Mouse (Mus musculus) midbrain, postnatal 0 days (tissue): ENCODE measurements around the gene Gltp. TPM values are rescaled to one million over a fixed set of nuclear protein-coding genes. Genes with fewer than 3 reads are reported as not detected.
A peak's percentile ranks its signal among the peaks of the same experiment; 100 is the strongest.

Source experiments
- ATAC-seq: fragments of 200-750 bp; cut with Nextera tagmentation; 2 replicates; pipeline ENCODE4 v1.8.0; 2017; ENCODE audit warnings: moderate number of reproducible peaks, mild to moderate bottlenecking, moderate TSS enrichment, moderate library complexity; ENCODE audit not compliant: low FRiP score
- DNase-seq: peaks from one replicate; pipeline ENCODE4 v3.0.0-alpha.2; 2015; ENCODE audit warnings: low spot score
- H3K27ac ChIP-seq: fragments of 300-500 bp; sonication (generic); 2 replicates; pipeline ENCODE4 v1.5.1; 2014; ENCODE audit warnings: low read depth, mild to moderate bottlenecking, low read length, mixed read lengths
- H3K27me3 ChIP-seq: fragments of 300-500 bp; sonication (generic); 2 replicates; pipeline ENCODE4 v1.6.1; 2014; ENCODE audit warnings: low read length, control low read depth, mixed read lengths; ENCODE audit not compliant: insufficient read depth
- H3K36me3 ChIP-seq: fragments of 300-500 bp; sonication (generic); 2 replicates; pipeline ENCODE4 v1.6.1; 2014; ENCODE audit warnings: low read length, control low read depth, mixed read lengths; ENCODE audit not compliant: insufficient read depth
- H3K4me1 ChIP-seq: fragments of 300-500 bp; sonication (generic); 2 replicates; pipeline ENCODE4 v1.6.1; 2014; ENCODE audit warnings: mild to moderate bottlenecking, control low read depth, antibody characterized with exemption, low read length, mixed read lengths; ENCODE audit not compliant: insufficient read depth
- H3K4me2 ChIP-seq: fragments of 300-500 bp; sonication (generic); 2 replicates; pipeline ENCODE4 v1.6.1; 2014; ENCODE audit warnings: low read depth, mild to moderate bottlenecking, low read length, mixed read lengths; ENCODE audit not compliant: poor library complexity, severe bottlenecking
- H3K4me3 ChIP-seq: fragments of 300-500 bp; sonication (generic); 2 replicates; pipeline ENCODE4 v1.5.1; 2014; ENCODE audit warnings: low read depth, mild to moderate bottlenecking, low read length, moderate library complexity
- H3K9ac ChIP-seq: fragments of 300-500 bp; sonication (generic); replicated peaks from 2 replicates; pipeline ENCODE4 v1.6.1; 2014; ENCODE audit warnings: mild to moderate bottlenecking, low read length, moderate library complexity, mixed read lengths; ENCODE audit not compliant: poor library complexity, severe bottlenecking
- H3K9me3 ChIP-seq: fragments of 300-500 bp; sonication (generic); 2 replicates; pipeline ENCODE4 v1.6.1; 2016; ENCODE audit warnings: low read length, control low read depth
- CTCF ChIP-seq: IDR thresholded peaks from 2 replicates; pipeline ENCODE4 v1.5.1; 2016; ENCODE audit warnings: antibody characterized with exemption, mild to moderate bottlenecking
- WGBS: fragments of 180-500 bp; shearing (Covaris S2); extraction: QIAGEN DNeasy Blood & Tissue Kit; methylation state at CpG from one replicate; pipeline ENCODE4 v1.1.7; 2014; 5-methylcytosine and 5-hydroxymethylcytosine counted together
- polyA plus RNA-seq: library from polyadenylated mRNA; unstranded; fragments of >200 nt; fragmentation: Nextera tagmentation; extraction: Ambion mirVana; gene quantifications from 2 replicates; pipeline ENCODE4 v1.2.1, GENCODE M21; 2015
- total RNA-seq: library from RNA; depleted of rRNA; stranded (reverse); fragments of >200 nt; gene quantifications from 2 replicates; pipeline ENCODE4 v1.2.3, GENCODE M21; 2014

Gene Gltp
- total and polyA plus RNA-seq, 2 experiments from 2014 or later: 32.6 to 42.1 TPM

DNA sequence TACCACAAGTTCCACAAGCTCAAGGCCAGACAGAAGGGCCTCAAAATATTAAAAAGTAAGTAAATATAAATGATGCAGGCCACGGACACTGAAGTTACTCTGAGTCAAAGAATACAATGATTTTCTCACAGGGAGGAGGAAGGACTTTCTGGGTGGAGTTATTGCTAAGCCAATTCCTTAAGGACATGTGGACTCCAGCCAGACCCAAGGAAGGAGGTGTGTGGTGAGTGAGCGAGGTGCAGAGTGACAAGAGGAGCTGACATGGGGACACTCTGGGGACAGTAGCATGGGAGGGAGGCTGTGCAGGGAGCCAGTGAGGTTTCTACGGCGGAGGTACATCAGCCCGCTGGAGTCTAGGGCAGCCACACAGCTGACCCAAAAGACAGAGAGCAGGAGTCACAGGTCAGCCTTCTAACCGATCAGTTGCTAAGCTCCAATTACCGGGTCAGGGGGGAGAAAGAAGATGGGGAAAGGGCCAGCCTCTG lies 4.0 kb downstream of the Gltp start:
- ATAC-seq: no peak
- 78% methylated on average over 7 of the region's 7 CpGs for WGBS
- no peak for DNase-seq
- Histone ChIP-seq H3K9me3 (no peaks in the 10 kb centered on the region), H3K4me2 (no peak overlapping the region), H3K9ac (no peak overlapping the region), H3K4me3 (no peak overlapping the region), H3K36me3 (no peaks in the 10 kb centered on the region), H3K4me1 (peaks cover 11% of the 10 kb centered on the region; the same call in 1 of the 2 replicates), H3K27me3 (no peaks in the 10 kb centered on the region), H3K27ac (no peak overlapping the region)
- no peak for TF ChIP-seq CTCF

GRCm38 (mm10) chr5:114685986-114686385 lies 4.8 kb downstream of the Gltp start:
- no peak overlapping the region for H3K27ac ChIP-seq
- no peak overlapping the region for H3K9ac ChIP-seq
- no peak overlapping the region for H3K4me3 ChIP-seq
- H3K9me3 ChIP-seq: no peaks in the 10 kb centered on the region
- ATAC-seq: no peak
- H3K27me3 ChIP-seq: no peaks in the 10 kb centered on the region
- TF ChIP-seq CTCF: no peak
- H3K4me2 ChIP-seq: no peak overlapping the region
- 90% methylated on average over 5 of the region's 5 CpGs for WGBS
- DNase-seq: no peak
- H3K4me1 ChIP-seq: peaks cover 11% of the 10 kb centered on the region; the same call in 1 of the 2 replicates
- no peaks in the 10 kb centered on the region for H3K36me3 ChIP-seq

DNA sequence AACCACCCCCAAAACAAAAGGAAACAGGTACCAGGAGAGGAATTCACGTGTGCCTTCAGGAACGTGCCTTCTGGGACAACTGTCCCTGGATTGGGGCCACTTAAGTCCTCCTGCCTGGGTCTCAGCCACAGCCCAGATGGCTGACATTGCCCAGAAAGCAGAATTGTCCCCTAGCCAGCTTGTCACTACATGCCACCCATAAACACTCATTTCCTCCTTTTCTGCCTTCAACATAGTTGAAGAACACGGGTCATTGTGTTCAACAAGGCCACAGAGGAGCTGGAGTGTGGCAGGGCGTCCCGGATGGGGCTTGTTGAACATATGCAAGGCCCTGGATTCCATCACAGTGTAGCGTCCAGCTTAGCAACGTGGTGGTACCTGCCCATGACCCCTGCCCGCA lies 9.1 kb downstream of the Gltp start:
- Histone ChIP-seq H3K9ac (no peak overlapping the region), H3K27ac (no peak overlapping the region), H3K4me1 (no peaks in the 10 kb centered on the region), H3K4me3 (no peak overlapping the region), H3K9me3 (no peaks in the 10 kb centered on the region), H3K36me3 (peaks cover 5% of the 10 kb centered on the region), H3K27me3 (no peaks in the 10 kb centered on the region), H3K4me2 (no peak overlapping the region)
- WGBS: 79% methylated on average over 8 of the region's 8 CpGs
- ATAC-seq (no peak), DNase-seq (no peak)
- TF ChIP-seq CTCF: no peak

DNA sequence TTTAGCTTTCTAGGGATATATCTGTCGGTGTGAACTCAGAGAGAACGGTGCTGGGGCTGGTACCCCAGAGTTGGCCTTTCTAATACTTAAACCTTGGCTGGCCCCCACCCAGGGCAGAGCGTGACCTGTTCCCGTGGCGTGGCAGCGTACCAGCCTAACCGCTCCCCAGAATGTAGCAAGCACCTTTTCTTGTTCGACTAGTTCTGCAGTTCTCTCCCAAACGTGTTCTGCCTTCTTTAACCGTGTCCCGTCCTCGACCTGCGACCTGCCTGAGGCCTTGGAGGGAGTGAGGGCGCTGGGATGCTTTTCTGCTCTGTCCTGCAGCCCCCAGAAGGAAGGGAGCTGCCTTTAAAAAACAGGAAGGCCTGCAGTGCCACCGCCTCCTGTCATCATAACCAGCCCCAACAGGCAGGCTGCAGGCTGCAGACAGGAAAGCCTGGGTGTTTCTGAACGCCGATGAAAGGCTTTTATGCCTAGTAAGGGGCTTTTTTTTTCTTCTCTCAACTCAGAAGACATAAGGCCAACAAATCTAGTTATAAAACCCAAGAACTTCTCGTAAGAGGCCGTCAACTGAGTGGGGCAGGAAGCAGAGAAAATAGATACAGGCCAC lies 10.0 kb downstream of the Gltp start:
- no peak overlapping the region for H3K4me2 ChIP-seq
- H3K27me3 ChIP-seq: no peaks in the 10 kb centered on the region
- no peak overlapping the region for H3K4me3 ChIP-seq
- peaks cover 14% of the 10 kb centered on the region for H3K36me3 ChIP-seq
- no peaks in the 10 kb centered on the region for H3K9me3 ChIP-seq
- DNase-seq: no peak
- WGBS: 82% methylated on average over 19 of the region's 19 CpGs
- no peaks in the 10 kb centered on the region for H3K4me1 ChIP-seq
- TF ChIP-seq CTCF: no peak
- no peak for ATAC-seq
- no peak overlapping the region for H3K9ac ChIP-seq
- no peak overlapping the region for H3K27ac ChIP-seq

- WGBS: 61% methylated on average over 17 of the region's 17 CpGs
- DNase-seq: peak; percentile 60
- H3K4me3 ChIP-seq: no peak overlapping the region
- ATAC-seq: 0 out of 2 replicates have a peak, but pooled peaks have one; percentile 54
- no peak overlapping the region for H3K4me2 ChIP-seq
- H3K9ac ChIP-seq: no peak overlapping the region
- no peak overlapping the region for H3K27ac ChIP-seq
- H3K27me3 ChIP-seq: no peaks in the 10 kb centered on the region
- H3K9me3 ChIP-seq: no peaks in the 10 kb centered on the region
- no peaks in the 10 kb centered on the region for H3K4me1 ChIP-seq
- TF ChIP-seq CTCF: no peak
- H3K36me3 ChIP-seq: peaks cover 19% of the 10 kb centered on the region
These were observed 10.8 kb downstream of the Gltp start for GRCm38 (mm10) chr5:114679841-114680591.

DNA sequence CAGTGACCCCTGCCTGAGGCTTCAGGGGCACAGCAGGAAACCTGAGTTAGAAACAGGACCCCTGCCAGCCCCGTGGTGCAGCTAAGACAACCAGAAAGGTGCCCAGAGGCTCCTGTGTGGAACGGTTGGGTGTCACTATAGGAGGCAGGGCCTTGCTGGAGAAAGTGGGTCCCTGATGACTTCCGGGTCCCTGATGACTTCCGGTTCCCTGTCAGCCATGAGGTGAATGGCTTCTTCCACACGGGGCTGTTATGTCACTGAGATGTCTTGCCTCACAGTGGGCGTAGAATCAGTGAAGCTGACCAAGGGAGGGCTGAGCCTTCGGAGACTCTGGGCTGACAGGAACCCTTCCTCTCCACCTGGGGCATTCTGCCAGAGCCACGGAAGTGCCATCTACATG lies 16.2 kb downstream of the Gltp start:
- ATAC-seq: no peak
- Histone ChIP-seq H3K36me3 (peaks cover 27% of the 10 kb centered on the region), H3K4me3 (no peak overlapping the region), H3K4me2 (no peak overlapping the region), H3K9ac (no peak overlapping the region), H3K4me1 (no peaks in the 10 kb centered on the region), H3K27me3 (no peaks in the 10 kb centered on the region), H3K27ac (no peak overlapping the region), H3K9me3 (no peaks in the 10 kb centered on the region)
- no peak for TF ChIP-seq CTCF
- WGBS: 88% methylated on average over 8 of the region's 8 CpGs
- no peak for DNase-seq
